Mouse (Mus musculus): ENCODE results near the gene Smug1.

Gene Smug1

GRCm38 (mm10) chr15:103145635-103146299 lies 21.1 kb downstream of the Smug1 start:
- DNase-seq (ENCODE audit: low read depth) = no peak

GRCm38 (mm10) chr15:103144176-103144575 lies 22.7 kb downstream of the Smug1 start:
- DNase-seq (ENCODE audit: low read depth) = no peak

GRCm38 (mm10) chr15:103135431-103135947 lies 31.4 kb downstream of the Smug1 start:
- no peak for DNase-seq (ENCODE audit: low read depth)

- DNase-seq (ENCODE audit: low read depth) = no peak
Measured at GRCm38 (mm10) chr15:103134277-103135086, 32.4 kb downstream of the Smug1 start.

- peak; percentile 7 for DNase-seq (ENCODE audit: low read depth)
Measured at GRCm38 (mm10) chr15:103133761-103134160, 33.1 kb downstream of the Smug1 start.

GRCm38 (mm10) chr15:103130729-103131128 lies 36.2 kb downstream of the Smug1 start:
- DNase-seq (ENCODE audit: low read depth) = peak; percentile 19

- no peak for DNase-seq (ENCODE audit: low read depth)
Measured at GRCm38 (mm10) chr15:103129289-103129688, 37.6 kb downstream of the Smug1 start.

GRCm38 (mm10) chr15:103128056-103128833 lies 38.6 kb downstream of the Smug1 start:
- DNase-seq (ENCODE audit: low read depth) = no peak

GRCm38 (mm10) chr15:103125982-103126381 lies 40.9 kb downstream of the Smug1 start:
- DNase-seq (ENCODE audit: low read depth) = no peak

- no peak for DNase-seq (ENCODE audit: low read depth)
Measured at GRCm38 (mm10) chr15:103124254-103124653, 42.6 kb downstream of the Smug1 start.

GRCm38 (mm10) chr15:103123343-103123742 lies 43.5 kb downstream of the Smug1 start:
- DNase-seq (ENCODE audit: low read depth) = no peak

GRCm38 (mm10) chr15:103122372-103122771 lies 44.5 kb downstream of the Smug1 start:
- DNase-seq (ENCODE audit: low read depth) = no peak

- DNase-seq (ENCODE audit: low read depth) = no peak
Measured at GRCm38 (mm10) chr15:103121416-103121815, 45.5 kb downstream of the Smug1 start.

- DNase-seq (ENCODE audit: low read depth) = no peak
Measured at GRCm38 (mm10) chr15:103120594-103120993, 46.3 kb downstream of the Smug1 start.

GRCm38 (mm10) chr15:103115726-103116125 lies 51.2 kb downstream of the Smug1 start:
- DNase-seq (ENCODE audit: low read depth) = no peak

- DNase-seq (ENCODE audit: low read depth) = no peak
Measured at GRCm38 (mm10) chr15:103115256-103115655, 51.6 kb downstream of the Smug1 start.

- DNase-seq (ENCODE audit: low read depth) = no peak
Measured at GRCm38 (mm10) chr15:103113077-103113476, 53.8 kb downstream of the Smug1 start.

GRCm38 (mm10) chr15:103112309-103112708 lies 54.6 kb downstream of the Smug1 start:
- DNase-seq (ENCODE audit: low read depth) = no peak

- DNase-seq (ENCODE audit: low read depth) = no peak
Measured at GRCm38 (mm10) chr15:103109940-103110339, 57.0 kb downstream of the Smug1 start.

GRCm38 (mm10) chr15:103108066-103108676 lies 58.7 kb downstream of the Smug1 start:
- DNase-seq (ENCODE audit: low read depth) = no peak

GRCm38 (mm10) chr15:103106201-103106600 lies 60.7 kb downstream of the Smug1 start:
- DNase-seq (ENCODE audit: low read depth) = no peak

All from c-Kit-positive CD71-positive TER-119-negative erythroid progenitor cells, embryonic 14.5 days (primary cell).